Mouse (Mus musculus): ENCODE data around the gene Pdzd4. TPM values are rescaled to one million over a fixed set of nuclear protein-coding genes. Genes with fewer than 3 reads are reported as not detected.

The Pdzd4 gene
- polyA plus RNA-seq, 1 experiment: 86.2 TPM

DNA sequence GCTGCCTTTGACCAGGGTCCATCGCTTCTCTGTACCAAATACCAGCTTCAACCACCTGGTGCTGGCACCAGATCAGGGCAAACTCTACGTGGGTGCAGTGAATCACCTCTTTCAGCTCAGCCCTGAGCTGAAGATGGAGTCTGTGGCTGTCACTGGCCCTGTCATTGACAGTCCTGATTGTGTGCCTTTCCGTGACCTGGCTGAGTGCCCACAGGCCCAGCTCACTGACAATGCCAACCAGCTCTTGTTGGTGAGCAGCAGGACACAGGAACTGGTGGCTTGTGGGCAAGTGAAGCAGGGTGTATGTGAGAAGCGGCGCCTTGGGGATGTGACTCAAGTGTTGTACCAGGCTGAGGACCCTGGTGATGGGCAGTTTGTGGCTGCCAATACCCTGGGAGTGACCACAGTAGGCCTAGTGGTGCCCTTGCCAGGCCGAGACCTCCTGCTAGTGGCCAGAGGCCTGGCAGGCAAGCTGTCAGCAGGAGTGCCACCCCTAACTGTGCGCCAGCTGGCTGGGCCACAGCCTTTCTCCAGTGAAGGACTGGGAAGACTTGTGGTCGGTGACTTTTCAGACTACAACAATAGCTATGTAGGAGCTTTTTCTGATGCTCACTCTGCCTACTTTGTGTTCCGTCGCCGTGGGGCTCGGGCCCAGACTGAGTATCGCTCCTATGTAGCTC is 66.0 kb downstream of the Pdzd4 start:
- Histone ChIP-seq H3K4me1 (ENCODE audit: control insufficient read depth, insufficient read depth, low read length) (no peaks in the 10 kb centered on the region), H3K4me3 (ENCODE audit: insufficient read depth, low read length) (no peak overlapping the region), H3K27ac (ENCODE audit: insufficient read depth, low read length) (peak overlapping the region; percentile 76; the same call in 1 of the 2 replicates)
- TF ChIP-seq POLR2A (IDR thresholded peaks at IDR 0.05; ENCODE audit: extremely low read depth, insufficient read depth, low read length) (no peak), CTCF (IDR thresholded peaks at IDR 0.05; ENCODE audit: extremely low read depth, insufficient read depth, low read length) (no peak)

DNA sequence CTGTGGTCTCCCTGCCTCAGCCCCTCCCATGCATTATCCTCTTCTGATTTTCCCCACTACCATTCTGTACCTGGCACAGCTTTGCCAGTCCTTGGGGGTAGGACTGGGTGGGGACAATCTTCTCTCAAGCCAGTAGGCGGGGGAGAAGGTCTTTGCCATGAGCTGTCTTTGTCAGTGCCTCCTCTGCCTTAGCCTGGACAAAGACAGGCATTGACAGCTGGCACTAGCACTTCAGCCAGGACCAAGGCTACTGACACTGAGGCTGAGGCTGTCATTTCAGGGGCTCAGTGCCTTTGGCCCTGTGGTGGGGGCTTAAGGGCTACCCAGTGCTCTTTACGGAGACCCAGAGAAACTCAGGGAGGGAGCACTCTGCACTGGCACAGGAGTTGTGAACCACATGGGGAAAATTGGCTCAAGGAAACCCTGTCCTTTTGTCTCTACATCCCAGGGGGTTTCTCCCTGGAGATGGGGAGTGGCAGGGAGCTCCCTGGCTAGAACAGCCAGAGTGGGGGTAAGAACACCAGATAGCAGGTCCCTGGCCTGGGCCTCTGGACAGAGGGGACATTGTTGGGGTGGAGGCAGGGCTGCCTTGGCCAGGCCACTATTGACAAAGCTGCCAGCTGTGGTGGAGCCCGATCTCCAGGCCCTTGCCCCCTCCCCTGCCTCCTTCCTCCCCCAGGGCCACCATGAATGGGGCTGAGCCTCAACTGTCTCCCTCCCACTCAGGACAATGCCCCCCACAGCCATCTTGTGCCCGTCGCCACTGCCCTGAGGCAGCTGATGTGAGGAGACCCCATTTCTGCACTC is 68.2 kb downstream of the Pdzd4 start, which contains the start of gene Plxnb3:
Gene Plxnb3 (plus strand): TSS at position 757 of the 807 bp plus-strand sequence.
- no peaks in the 10 kb centered on the region for H3K4me1 ChIP-seq (ENCODE audit: control insufficient read depth, insufficient read depth, low read length)
- H3K4me3 ChIP-seq (ENCODE audit: insufficient read depth, low read length): peak within 1 kb of the TSS; percentile 29; the same call in 1 of the 2 replicates
- H3K27ac ChIP-seq (ENCODE audit: insufficient read depth, low read length): peak within 1 kb of the TSS; percentile 46
- TF ChIP-seq POLR2A (IDR thresholded peaks at IDR 0.05; ENCODE audit: extremely low read depth, insufficient read depth, low read length) (no peak), CTCF (IDR thresholded peaks at IDR 0.05; ENCODE audit: extremely low read depth, insufficient read depth, low read length) (no peak)

DNA sequence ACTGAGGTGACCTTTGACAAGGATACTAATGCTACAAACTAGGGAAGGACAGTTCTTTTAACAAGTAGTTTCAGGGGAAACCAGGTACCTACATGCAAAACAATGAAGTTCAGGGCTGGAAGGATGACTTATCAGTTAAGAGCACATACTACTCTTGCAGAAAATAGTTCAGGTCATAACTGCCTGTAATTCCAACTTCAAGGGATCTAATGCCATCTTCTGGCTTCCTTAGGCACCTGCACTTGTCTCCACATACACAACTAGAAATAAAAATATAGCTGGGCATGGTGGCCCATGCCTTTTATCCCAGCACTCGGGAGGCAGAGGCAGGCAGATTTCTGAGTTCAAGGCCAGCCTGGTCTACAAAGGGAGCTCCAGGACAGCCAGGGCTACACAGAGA is 75.8 kb downstream of the Pdzd4 start:
- H3K4me3 ChIP-seq (ENCODE audit: insufficient read depth, low read length): no peak overlapping the region
- no peaks in the 10 kb centered on the region for H3K4me1 ChIP-seq (ENCODE audit: control insufficient read depth, insufficient read depth, low read length)
- TF ChIP-seq POLR2A (IDR thresholded peaks at IDR 0.05; ENCODE audit: extremely low read depth, insufficient read depth, low read length) (no peak), CTCF (IDR thresholded peaks at IDR 0.05; ENCODE audit: extremely low read depth, insufficient read depth, low read length) (no peak)
- H3K27ac ChIP-seq (ENCODE audit: insufficient read depth, low read length): no peak overlapping the region

DNA sequence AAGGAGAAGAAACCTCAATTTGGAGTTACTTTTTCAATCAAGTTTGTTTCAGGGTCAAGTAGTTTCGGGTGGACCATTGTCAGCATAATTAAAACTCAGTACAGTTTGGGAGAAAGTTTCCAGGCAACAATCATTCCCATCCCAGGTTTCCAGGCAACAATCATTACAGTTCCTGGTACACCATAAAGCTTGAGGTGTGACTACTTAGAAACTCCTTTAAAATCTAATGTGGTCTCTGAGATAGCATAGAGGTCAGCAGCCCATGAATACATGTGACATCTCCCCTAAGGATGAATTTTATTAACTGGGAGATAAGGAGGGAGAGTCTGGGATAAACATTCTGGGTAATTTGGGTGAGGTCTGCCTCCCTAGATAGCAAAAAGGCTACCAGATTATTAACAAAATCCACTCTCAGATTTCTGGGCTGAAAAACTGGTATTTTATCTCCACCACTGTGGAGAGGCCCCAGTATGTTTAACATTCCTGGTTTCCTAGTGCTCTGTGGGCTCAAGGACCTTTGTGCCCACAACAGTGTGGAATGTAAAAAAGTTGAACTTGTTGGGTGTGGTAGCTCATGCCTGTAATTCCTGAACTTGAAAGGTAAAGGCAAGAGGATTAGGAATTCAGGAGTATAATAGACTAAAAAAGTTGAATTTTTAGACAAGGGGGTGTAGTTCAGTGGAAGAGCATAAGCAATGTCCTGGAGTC is 79.8 kb downstream of the Pdzd4 start:
- H3K27ac ChIP-seq (ENCODE audit: insufficient read depth, low read length): no peak overlapping the region
- no peak overlapping the region for H3K4me3 ChIP-seq (ENCODE audit: insufficient read depth, low read length)
- TF ChIP-seq CTCF (IDR thresholded peaks at IDR 0.05; ENCODE audit: extremely low read depth, insufficient read depth, low read length) (no peak), POLR2A (IDR thresholded peaks at IDR 0.05; ENCODE audit: extremely low read depth, insufficient read depth, low read length) (no peak)
- no peaks in the 10 kb centered on the region for H3K4me1 ChIP-seq (ENCODE audit: control insufficient read depth, insufficient read depth, low read length)

Other genes starting within 250 kb of the Pdzd4 start
- gene Dusp9, start 185.6 kb downstream of the Pdzd4 start, polyA plus RNA-seq (2012; rRNA removed): 0.81 and 1.2 TPM in 2 replicates
- gene Pnck, start 164.9 kb downstream of the Pdzd4 start, polyA plus RNA-seq (2012; rRNA removed): 90.2 and 98.5 TPM in 2 replicates
- gene Slc6a8, start 151.8 kb downstream of the Pdzd4 start, polyA plus RNA-seq (2012; rRNA removed): 111 and 134 TPM in 2 replicates
- 85.8 and 88.1 TPM in 2 replicates for gene Bcap31, start 108.8 kb downstream of the Pdzd4 start, polyA plus RNA-seq (2012; rRNA removed)
- gene Abcd1, start 108.4 kb downstream of the Pdzd4 start, polyA plus RNA-seq (2012; rRNA removed): 16.6 and 16.9 TPM in 2 replicates
- 17.3 and 20.3 TPM in 2 replicates for gene Plxnb3, start 67.9 kb downstream of the Pdzd4 start, polyA plus RNA-seq (2012; rRNA removed)
- 21.1 and 23.5 TPM in 2 replicates for gene Srpk3, start 50.6 kb downstream of the Pdzd4 start, polyA plus RNA-seq (2012; rRNA removed)
- 609 and 638 TPM in 2 replicates for gene Idh3g, start 38.1 kb downstream of the Pdzd4 start, polyA plus RNA-seq (2012; rRNA removed)
- 148 and 151 TPM in 2 replicates for gene Ssr4, start 37.9 kb downstream of the Pdzd4 start, polyA plus RNA-seq (2012; rRNA removed)
- not detected in 2 replicates for gene Avpr2, start 67.1 kb upstream of the Pdzd4 start, polyA plus RNA-seq (2012; rRNA removed)
- gene L1cam, start 71.1 kb upstream of the Pdzd4 start, polyA plus RNA-seq (2012; rRNA removed): 91.8 and 97.1 TPM in 2 replicates
- 6.5 and 7.9 TPM in 2 replicates for gene Arhgap4, start 96.9 kb upstream of the Pdzd4 start, polyA plus RNA-seq (2012; rRNA removed)
- 74.5 and 80.4 TPM in 2 replicates for gene Naa10, start 97.0 kb upstream of the Pdzd4 start, polyA plus RNA-seq (2012; rRNA removed)
- gene Renbp, start 105.9 kb upstream of the Pdzd4 start, polyA plus RNA-seq (2012; rRNA removed): 6.7 and 8.7 TPM in 2 replicates
- gene Hcfc1, start 141.4 kb upstream of the Pdzd4 start, polyA plus RNA-seq (2012; rRNA removed): 33.1 and 33.3 TPM in 2 replicates
- 80.8 and 94.9 TPM in 2 replicates for gene Irak1, start 198.9 kb upstream of the Pdzd4 start, polyA plus RNA-seq (2012; rRNA removed)